Mouse (Mus musculus): ENCODE measurements around the gene Inpp5e. TPM values are rescaled to one million over a fixed set of nuclear protein-coding genes. Genes with fewer than 3 reads are reported as not detected.
"Not testable (repeated sequence)": the region's sequence is repeated elsewhere in the genome, so short reads cannot be mapped to it uniquely, and the experiment has no call there.

Inpp5e gene
- total and polyA plus RNA-seq, 2 experiments = 2.4 to 8.7 TPM

DNA sequence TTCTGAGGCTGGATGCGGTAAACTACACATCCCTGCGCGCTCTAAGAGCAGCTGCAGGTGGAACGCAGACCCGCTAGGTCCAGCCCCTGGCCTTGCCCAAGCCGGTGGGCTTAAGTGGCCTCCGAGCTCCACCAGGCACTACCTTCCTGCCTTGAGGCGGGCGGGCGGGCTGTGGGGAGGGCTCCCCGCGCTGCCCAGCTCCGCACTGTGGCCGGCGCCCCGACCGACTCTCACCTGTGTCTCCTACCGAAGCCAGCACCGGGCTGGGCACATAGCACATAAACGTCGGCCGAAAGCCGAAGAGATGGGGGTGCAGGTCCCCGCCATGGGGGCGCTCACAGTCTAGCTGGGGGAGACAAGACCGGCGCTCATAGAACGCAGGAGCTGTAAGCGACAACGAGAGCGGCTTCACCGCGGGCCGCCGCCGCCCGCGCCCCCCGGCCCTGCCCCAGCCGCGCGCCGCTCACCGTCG is 20.3 kb downstream of the Inpp5e start:
- Histone ChIP-seq H3K9ac (ENCODE audit: low read depth, low read length) (peak overlapping the region; percentile 92), H3K36me3 (ENCODE audit: control insufficient read depth, insufficient read depth, low read length) (peaks cover 22% of the 10 kb centered on the region), H3K27me3 (ENCODE audit: control insufficient read depth, insufficient read depth, low read length) (no peaks in the 10 kb centered on the region), H3K27ac (replicated peaks; ENCODE audit: insufficient read depth, low read depth, low read length) (no peak overlapping the region), H3K4me3 (ENCODE audit: insufficient read depth, low read depth, low read length) (peak overlapping the region; percentile 73), H3K79me2 (ENCODE audit: control insufficient read depth, insufficient read depth, low read length) (peaks cover 13% of the 10 kb centered on the region; the same call in 1 of the 2 replicates), H3K4me1 (ENCODE audit: control insufficient read depth, insufficient read depth, low read length) (peaks cover 8% of the 10 kb centered on the region)
- 1% methylated on average over 42 of the region's 45 CpGs for WGBS
- DNase-seq (ENCODE audit: extremely low read depth, low read depth, low spot score) = no peak
- TF ChIP-seq POLR2A (IDR thresholded peaks at IDR 0.05; ENCODE audit: extremely low read depth, insufficient read depth, low read length) (no peak), CTCF (IDR thresholded peaks at IDR 0.05; ENCODE audit: low read depth, low read length) (no peak)

DNA sequence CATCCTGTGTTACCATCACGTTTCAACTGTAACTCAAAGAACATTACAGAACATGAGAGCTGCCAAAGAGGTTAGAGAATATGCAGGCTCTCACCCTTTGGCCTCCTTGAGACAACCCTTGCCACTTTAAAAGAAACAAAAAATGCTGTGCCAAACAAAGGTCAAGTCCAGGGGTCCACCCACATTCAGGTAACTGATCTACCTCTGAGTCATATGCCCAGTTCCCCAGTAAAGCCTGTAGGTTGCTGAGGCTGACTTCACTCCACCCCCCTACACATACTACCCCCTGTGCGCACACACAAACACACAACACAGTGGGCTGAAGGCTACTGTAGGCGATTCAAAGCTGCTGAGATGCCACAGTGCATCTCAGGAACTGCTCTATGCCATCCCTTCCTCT is 21.3 kb downstream of the Inpp5e start:
- TF ChIP-seq CTCF (IDR thresholded peaks at IDR 0.05; ENCODE audit: low read depth, low read length) (no peak), POLR2A (IDR thresholded peaks at IDR 0.05; ENCODE audit: extremely low read depth, insufficient read depth, low read length) (no peak)
- Histone ChIP-seq H3K36me3 (ENCODE audit: control insufficient read depth, insufficient read depth, low read length) (peaks cover 19% of the 10 kb centered on the region), H3K4me3 (ENCODE audit: insufficient read depth, low read depth, low read length) (no peak overlapping the region), H3K4me1 (ENCODE audit: control insufficient read depth, insufficient read depth, low read length) (peaks cover 8% of the 10 kb centered on the region), H3K27me3 (ENCODE audit: control insufficient read depth, insufficient read depth, low read length) (no peaks in the 10 kb centered on the region), H3K9ac (ENCODE audit: low read depth, low read length) (no peak overlapping the region), H3K27ac (replicated peaks; ENCODE audit: insufficient read depth, low read depth, low read length) (no peak overlapping the region), H3K79me2 (ENCODE audit: control insufficient read depth, insufficient read depth, low read length) (peaks cover 13% of the 10 kb centered on the region; the same call in 1 of the 2 replicates)
- 86% methylated on average over 3 of the region's 3 CpGs for WGBS
- no peak for DNase-seq (ENCODE audit: extremely low read depth, low read depth, low spot score)

DNA sequence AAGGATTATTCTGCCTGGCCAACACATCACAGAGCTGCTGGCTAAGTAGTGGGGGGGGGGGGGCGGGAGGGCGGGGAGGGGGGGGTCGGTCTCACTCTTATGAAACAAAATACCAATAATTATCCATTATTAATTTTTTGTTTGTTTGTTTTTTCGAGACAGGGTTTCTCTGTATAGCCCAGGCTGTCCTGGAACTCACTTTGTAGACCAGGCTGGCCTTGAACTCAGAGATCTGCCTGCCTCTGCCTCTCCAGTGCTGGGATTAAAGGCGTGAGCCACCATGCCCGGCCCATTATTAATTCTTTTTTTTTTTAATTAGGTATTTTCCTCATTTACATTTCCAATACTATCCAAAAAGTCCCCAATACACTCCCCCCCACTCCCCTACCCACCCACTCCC is 28.1 kb downstream of the Inpp5e start:
- WGBS = 15% methylated on average over 6 of the region's 6 CpGs
- not testable (repeated sequence) for H3K9ac ChIP-seq (ENCODE audit: low read depth, low read length); H3K27ac ChIP-seq (replicated peaks; ENCODE audit: insufficient read depth, low read depth, low read length); H3K79me2 ChIP-seq (ENCODE audit: control insufficient read depth, insufficient read depth, low read length); DNase-seq (ENCODE audit: extremely low read depth, low read depth, low spot score); H3K4me1 ChIP-seq (ENCODE audit: control insufficient read depth, insufficient read depth, low read length); H3K27me3 ChIP-seq (ENCODE audit: control insufficient read depth, insufficient read depth, low read length)
- Histone ChIP-seq H3K36me3 (ENCODE audit: control insufficient read depth, insufficient read depth, low read length) (peaks cover 20% of the 10 kb centered on the region; the same call in 1 of the 2 replicates), H3K4me3 (ENCODE audit: insufficient read depth, low read depth, low read length) (peak overlapping the region; percentile 72)

DNA sequence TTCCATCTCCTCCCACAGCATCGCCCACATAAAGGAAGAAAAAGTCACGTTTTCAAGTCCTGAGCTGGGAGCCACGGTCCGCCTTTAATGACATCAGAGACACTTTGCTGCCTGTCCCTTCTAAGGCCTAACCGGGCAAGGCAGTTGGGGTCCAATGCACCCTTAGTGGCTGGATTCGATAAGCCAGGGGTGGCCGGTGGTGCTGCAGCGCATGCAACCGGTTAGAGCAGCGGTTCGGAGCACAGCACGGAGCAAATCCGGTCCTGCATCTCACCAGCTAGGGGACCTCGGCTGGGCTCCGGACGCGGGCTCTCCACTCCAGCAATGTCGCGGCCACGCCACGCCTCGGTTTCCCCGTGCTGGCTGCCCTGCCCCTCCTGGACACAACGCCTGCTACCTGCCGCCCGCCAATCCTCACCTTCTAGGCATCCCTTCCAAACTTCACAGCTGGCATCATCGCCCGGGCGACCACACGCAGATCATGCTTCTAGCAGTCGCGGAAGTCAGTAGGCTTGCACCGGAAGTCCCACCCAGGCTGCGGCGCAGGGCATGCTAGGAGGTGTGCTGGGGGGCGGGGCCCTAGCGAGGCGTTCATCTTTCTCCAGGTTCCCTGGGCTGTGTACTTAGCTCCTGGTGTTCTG is 28.8 kb downstream of the Inpp5e start, which contains the start of gene Snapc4:
Gene Snapc4, minus strand, starts transcription at position 523 of the 641 bp plus-strand sequence.
- Histone ChIP-seq H3K27me3 (ENCODE audit: control insufficient read depth, insufficient read depth, low read length) (no peaks in the 10 kb centered on the region), H3K4me1 (ENCODE audit: control insufficient read depth, insufficient read depth, low read length) (peaks cover 2% of the 10 kb centered on the region; the same call in 1 of the 2 replicates), H3K27ac (replicated peaks; ENCODE audit: insufficient read depth, low read depth, low read length) (no peak within 1 kb of the TSS), H3K79me2 (ENCODE audit: control insufficient read depth, insufficient read depth, low read length) (no peaks in the 10 kb centered on the region), H3K36me3 (ENCODE audit: control insufficient read depth, insufficient read depth, low read length) (peaks cover 18% of the 10 kb centered on the region; the same call in 1 of the 2 replicates), H3K9ac (ENCODE audit: low read depth, low read length) (peak within 1 kb of the TSS; percentile 79), H3K4me3 (ENCODE audit: insufficient read depth, low read depth, low read length) (peak within 1 kb of the TSS; percentile 72)
- 0 out of 2 replicates have a peak, but pooled peaks have one; percentile 7 for TF ChIP-seq POLR2A (IDR thresholded peaks at IDR 0.05; ENCODE audit: extremely low read depth, insufficient read depth, low read length)
- TF ChIP-seq CTCF (IDR thresholded peaks at IDR 0.05; ENCODE audit: low read depth, low read length) = no peak
- peak; percentile 68 for DNase-seq (ENCODE audit: extremely low read depth, low read depth, low spot score)
- under 1% methylated on average over 38 of the region's 38 CpGs for WGBS

DNA sequence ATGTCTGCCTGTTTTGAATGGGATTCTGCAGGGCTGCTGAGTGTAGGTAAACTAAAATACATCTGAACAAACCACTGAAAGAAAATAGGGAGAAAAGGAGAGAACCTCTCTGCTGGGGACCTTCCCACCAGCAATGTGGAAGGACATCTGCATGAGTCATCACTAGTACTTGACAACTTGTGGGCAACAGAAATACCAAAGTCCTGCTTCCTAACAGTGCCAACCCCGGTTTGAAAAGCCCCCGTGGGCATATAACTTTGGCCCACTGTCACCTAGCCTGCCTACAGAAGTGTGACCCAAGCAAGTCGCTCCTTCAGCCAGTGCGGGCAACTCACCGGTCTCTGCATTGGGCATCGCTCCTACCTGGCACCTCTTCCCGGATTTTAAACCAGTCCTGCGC is 36.6 kb downstream of the Inpp5e start:
- Histone ChIP-seq H3K27ac (replicated peaks; ENCODE audit: insufficient read depth, low read depth, low read length) (no peak overlapping the region), H3K4me3 (ENCODE audit: insufficient read depth, low read depth, low read length) (no peak overlapping the region), H3K36me3 (ENCODE audit: control insufficient read depth, insufficient read depth, low read length) (peaks cover 33% of the 10 kb centered on the region), H3K4me1 (ENCODE audit: control insufficient read depth, insufficient read depth, low read length) (no peaks in the 10 kb centered on the region), H3K9ac (ENCODE audit: low read depth, low read length) (no peak overlapping the region), H3K27me3 (ENCODE audit: control insufficient read depth, insufficient read depth, low read length) (no peaks in the 10 kb centered on the region), H3K79me2 (ENCODE audit: control insufficient read depth, insufficient read depth, low read length) (no peaks in the 10 kb centered on the region)
- DNase-seq (ENCODE audit: extremely low read depth, low read depth, low spot score) = no peak
- 95% methylated on average over 8 of the region's 8 CpGs for WGBS
- no peak for TF ChIP-seq POLR2A (IDR thresholded peaks at IDR 0.05; ENCODE audit: extremely low read depth, insufficient read depth, low read length)
- no peak for TF ChIP-seq CTCF (IDR thresholded peaks at IDR 0.05; ENCODE audit: low read depth, low read length)

DNA sequence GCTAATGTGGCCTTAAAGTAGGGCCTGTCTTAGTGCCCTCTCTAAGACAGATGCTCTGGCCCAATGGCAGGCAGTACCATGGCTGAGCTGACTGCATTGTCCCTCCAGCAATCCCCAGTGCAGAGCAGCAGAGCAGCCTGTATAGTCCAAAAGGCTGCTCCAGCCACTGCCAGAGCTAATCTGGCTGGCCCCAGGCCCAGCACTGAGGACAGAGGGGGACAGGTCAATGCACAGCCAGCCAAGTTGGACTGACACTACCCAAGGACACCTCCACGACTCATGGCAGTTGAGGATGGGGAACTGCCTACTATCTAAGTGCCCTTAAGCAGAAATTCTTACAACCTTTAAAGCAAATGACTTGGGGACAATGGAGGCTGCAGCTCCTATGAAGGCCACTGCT is 40.4 kb downstream of the Inpp5e start:
- H3K4me1 ChIP-seq (ENCODE audit: control insufficient read depth, insufficient read depth, low read length) = no peaks in the 10 kb centered on the region
- WGBS = 14% methylated on average over 1 of the region's 1 CpGs
- no peak for DNase-seq (ENCODE audit: extremely low read depth, low read depth, low spot score)
- no peak overlapping the region for H3K4me3 ChIP-seq (ENCODE audit: insufficient read depth, low read depth, low read length)
- TF ChIP-seq CTCF (IDR thresholded peaks at IDR 0.05; ENCODE audit: low read depth, low read length) (no peak), POLR2A (IDR thresholded peaks at IDR 0.05; ENCODE audit: extremely low read depth, insufficient read depth, low read length) (no peak)
- no peak overlapping the region for H3K9ac ChIP-seq (ENCODE audit: low read depth, low read length)
- H3K27ac ChIP-seq (replicated peaks; ENCODE audit: insufficient read depth, low read depth, low read length) = no peak overlapping the region
- H3K27me3 ChIP-seq (ENCODE audit: control insufficient read depth, insufficient read depth, low read length) = no peaks in the 10 kb centered on the region
- H3K79me2 ChIP-seq (ENCODE audit: control insufficient read depth, insufficient read depth, low read length) = no peaks in the 10 kb centered on the region
- H3K36me3 ChIP-seq (ENCODE audit: control insufficient read depth, insufficient read depth, low read length) = peaks cover 21% of the 10 kb centered on the region
